Mouse (Mus musculus) brain, embryonic 14.5 days (tissue): ENCODE data around the gene Gm28845.

Experiments
- CTCF ChIP-seq: fragments of 200-500 bp; IDR thresholded peaks from 2 replicates; pipeline ENCODE4 v1.5.1; 2012; ENCODE audit warnings: inconsistent platforms, mild to moderate bottlenecking, moderate library complexity, borderline replicate concordance; ENCODE audit not compliant: insufficient read depth, insufficient read length; ENCODE audit errors: extremely low read depth
- POLR2A ChIP-seq: fragments of 200-500 bp; IDR thresholded peaks from 2 replicates; pipeline ENCODE4 v1.6.1; 2012; ENCODE audit warnings: mild to moderate bottlenecking, inconsistent platforms, borderline replicate concordance; ENCODE audit not compliant: poor library complexity, insufficient read depth, insufficient read length, severe bottlenecking; ENCODE audit errors: extremely low read depth

- TF ChIP-seq CTCF (no peak), POLR2A (no peak)
These were observed 12.3 kb upstream of the Gm28845 start for GRCm38 (mm10) chr1:65131671-65132070.
